Mouse (Mus musculus): ENCODE measurements around the gene Dpp9. TPM values are rescaled to one million over a fixed set of nuclear protein-coding genes. Genes with fewer than 3 reads are reported as not detected.

The Dpp9 gene
- total and polyA plus RNA-seq, 2 experiments from 2014 or later, result 19.0 to 31.3 TPM

- no peak for TF ChIP-seq CTCF (IDR thresholded peaks at IDR 0.05; ENCODE audit: low read depth)
- Histone ChIP-seq H3K4me3 (ENCODE audit: low read length) (no peak overlapping the region), H3K4me2 (ENCODE audit: low read depth, low read length) (no peak overlapping the region), H3K27me3 (ENCODE audit: insufficient read depth, low read length) (no peaks in the 10 kb centered on the region), H3K4me1 (ENCODE audit: insufficient read depth, low read length) (no peaks in the 10 kb centered on the region), H3K9me3 (ENCODE audit: low read length) (no peaks in the 10 kb centered on the region), H3K9ac (replicated peaks; ENCODE audit: low read length) (no peak overlapping the region), H3K36me3 (ENCODE audit: insufficient read depth, low read length) (peaks cover 67% of the 10 kb centered on the region), H3K27ac (no peak overlapping the region)
- ATAC-seq, result no peak
- no peak for DNase-seq (ENCODE audit: low spot score)
- WGBS, result 70% methylated on average over 6 of the region's 6 CpGs
Measured at GRCm38 (mm10) chr17:56191266-56191665, 27.4 kb downstream of the Dpp9 start.

GRCm38 (mm10) chr17:56185281-56186141 is 33.2 kb downstream of the Dpp9 start:
- 22% methylated on average over 11 of the region's 11 CpGs for WGBS
- TF ChIP-seq CTCF (IDR thresholded peaks at IDR 0.05; ENCODE audit: low read depth), result no peak
- H3K4me1 ChIP-seq (ENCODE audit: insufficient read depth, low read length), result peaks cover 7% of the 10 kb centered on the region

GRCm38 (mm10) chr17:56183658-56184103 is 35.0 kb downstream of the Dpp9 start, which contains the start of gene Mydgf:
Mydgf (minus strand) TSS chr17:56183920.
- H3K9ac ChIP-seq (replicated peaks; ENCODE audit: low read length), result peak within 1 kb of the TSS; percentile 76
- H3K36me3 ChIP-seq (ENCODE audit: insufficient read depth, low read length), result peaks cover 39% of the 10 kb centered on the region
- peak within 1 kb of the TSS; percentile 84 for H3K4me2 ChIP-seq (ENCODE audit: low read depth, low read length)
- peak; percentile 34; the same call in 1 of the 2 replicates for TF ChIP-seq CTCF (IDR thresholded peaks at IDR 0.05; ENCODE audit: low read depth)
- peak within 1 kb of the TSS; percentile 79 for H3K4me3 ChIP-seq (ENCODE audit: low read length)
- H3K4me1 ChIP-seq (ENCODE audit: insufficient read depth, low read length), result peaks cover 7% of the 10 kb centered on the region
- no peaks in the 10 kb centered on the region for H3K27me3 ChIP-seq (ENCODE audit: insufficient read depth, low read length)
- peak; percentile 93 for ATAC-seq
- peak; percentile 98 for DNase-seq (ENCODE audit: low spot score)
- H3K27ac ChIP-seq, result peak within 1 kb of the TSS; percentile 77
- under 1% methylated on average over 47 of the region's 47 CpGs for WGBS
- no peaks in the 10 kb centered on the region for H3K9me3 ChIP-seq (ENCODE audit: low read length)

More at GRCm38 (mm10) chr17:56185281-56186141, 33.2 kb downstream of the Dpp9 start:
- peak; percentile 70 for DNase-seq (ENCODE audit: low spot score)
- peak; percentile 59 for ATAC-seq
- Histone ChIP-seq H3K4me3 (ENCODE audit: low read length) (no peak overlapping the region), H3K27me3 (ENCODE audit: insufficient read depth, low read length) (no peaks in the 10 kb centered on the region), H3K9me3 (ENCODE audit: low read length) (no peaks in the 10 kb centered on the region), H3K27ac (peak overlapping the region; percentile 72; the same call in 1 of the 2 replicates), H3K36me3 (ENCODE audit: insufficient read depth, low read length) (peaks cover 37% of the 10 kb centered on the region), H3K4me2 (ENCODE audit: low read depth, low read length) (no peak overlapping the region), H3K9ac (replicated peaks; ENCODE audit: low read length) (no peak overlapping the region)

GRCm38 (mm10) chr17:56182975-56183657 is 35.6 kb downstream of the Dpp9 start:
- Histone ChIP-seq H3K36me3 (ENCODE audit: insufficient read depth, low read length) (peaks cover 36% of the 10 kb centered on the region), H3K9ac (replicated peaks; ENCODE audit: low read length) (peak overlapping the region; percentile 76), H3K4me1 (ENCODE audit: insufficient read depth, low read length) (peaks cover 7% of the 10 kb centered on the region), H3K27me3 (ENCODE audit: insufficient read depth, low read length) (no peaks in the 10 kb centered on the region), H3K4me3 (ENCODE audit: low read length) (peak overlapping the region; percentile 79), H3K9me3 (ENCODE audit: low read length) (no peaks in the 10 kb centered on the region), H3K4me2 (ENCODE audit: low read depth, low read length) (peak overlapping the region; percentile 84), H3K27ac (peak overlapping the region; percentile 77)
- no peak for TF ChIP-seq CTCF (IDR thresholded peaks at IDR 0.05; ENCODE audit: low read depth)
- peak; percentile 30 for ATAC-seq
- no peak for DNase-seq (ENCODE audit: low spot score)
- WGBS, result 2% methylated on average over 14 of the region's 14 CpGs

- Histone ChIP-seq H3K4me1 (ENCODE audit: insufficient read depth, low read length) (no peaks in the 10 kb centered on the region), H3K27ac (no peak overlapping the region), H3K27me3 (ENCODE audit: insufficient read depth, low read length) (no peaks in the 10 kb centered on the region), H3K4me2 (ENCODE audit: low read depth, low read length) (no peak overlapping the region), H3K4me3 (ENCODE audit: low read length) (no peak overlapping the region), H3K36me3 (ENCODE audit: insufficient read depth, low read length) (peaks cover 36% of the 10 kb centered on the region), H3K9ac (replicated peaks; ENCODE audit: low read length) (no peak overlapping the region), H3K9me3 (ENCODE audit: low read length) (no peaks in the 10 kb centered on the region)
- TF ChIP-seq CTCF (IDR thresholded peaks at IDR 0.05; ENCODE audit: low read depth), result no peak
- no peak for DNase-seq (ENCODE audit: low spot score)
- no peak for ATAC-seq
- WGBS, result 95% methylated on average over 3 of the region's 3 CpGs
Measured at GRCm38 (mm10) chr17:56175416-56175815, 43.3 kb downstream of the Dpp9 start.

GRCm38 (mm10) chr17:56173401-56174046 is 45.2 kb downstream of the Dpp9 start:
- Histone ChIP-seq H3K27me3 (ENCODE audit: insufficient read depth, low read length) (no peaks in the 10 kb centered on the region), H3K4me1 (ENCODE audit: insufficient read depth, low read length) (no peaks in the 10 kb centered on the region), H3K36me3 (ENCODE audit: insufficient read depth, low read length) (peaks cover 21% of the 10 kb centered on the region), H3K4me2 (ENCODE audit: low read depth, low read length) (no peak overlapping the region), H3K27ac (no peak overlapping the region), H3K4me3 (ENCODE audit: low read length) (no peak overlapping the region), H3K9me3 (ENCODE audit: low read length) (no peaks in the 10 kb centered on the region), H3K9ac (replicated peaks; ENCODE audit: low read length) (no peak overlapping the region)
- WGBS, result 57% methylated on average over 10 of the region's 10 CpGs
- no peak for DNase-seq (ENCODE audit: low spot score)
- TF ChIP-seq CTCF (IDR thresholded peaks at IDR 0.05; ENCODE audit: low read depth), result no peak
- ATAC-seq, result no peak

All from hindbrain, postnatal 0 days (tissue).